Mouse (Mus musculus): ENCODE measurements around the gene Tdrkh.

Gene Tdrkh

GRCm38 (mm10) chr3:94391001-94391400 lies 22.1 kb upstream of the Tdrkh start:
- DNase-seq, result no peak

- no peak for DNase-seq
These were observed 20.9 kb upstream of the Tdrkh start for GRCm38 (mm10) chr3:94392128-94392527.

- no peak for DNase-seq
These were observed 20.0 kb upstream of the Tdrkh start for GRCm38 (mm10) chr3:94393049-94393448.

- DNase-seq, result no peak
These were observed 16.7 kb upstream of the Tdrkh start for GRCm38 (mm10) chr3:94396336-94396735.

- no peak for DNase-seq
These were observed 16.2 kb upstream of the Tdrkh start for GRCm38 (mm10) chr3:94396851-94397250.

GRCm38 (mm10) chr3:94398217-94398616 lies 14.9 kb upstream of the Tdrkh start, which contains the start of gene Lingo4:
TSS of gene Lingo4 (plus strand) at chr3:94398517.
- no peak for DNase-seq

GRCm38 (mm10) chr3:94398943-94399481 lies 14.1 kb upstream of the Tdrkh start:
- DNase-seq, result no peak

DNA sequence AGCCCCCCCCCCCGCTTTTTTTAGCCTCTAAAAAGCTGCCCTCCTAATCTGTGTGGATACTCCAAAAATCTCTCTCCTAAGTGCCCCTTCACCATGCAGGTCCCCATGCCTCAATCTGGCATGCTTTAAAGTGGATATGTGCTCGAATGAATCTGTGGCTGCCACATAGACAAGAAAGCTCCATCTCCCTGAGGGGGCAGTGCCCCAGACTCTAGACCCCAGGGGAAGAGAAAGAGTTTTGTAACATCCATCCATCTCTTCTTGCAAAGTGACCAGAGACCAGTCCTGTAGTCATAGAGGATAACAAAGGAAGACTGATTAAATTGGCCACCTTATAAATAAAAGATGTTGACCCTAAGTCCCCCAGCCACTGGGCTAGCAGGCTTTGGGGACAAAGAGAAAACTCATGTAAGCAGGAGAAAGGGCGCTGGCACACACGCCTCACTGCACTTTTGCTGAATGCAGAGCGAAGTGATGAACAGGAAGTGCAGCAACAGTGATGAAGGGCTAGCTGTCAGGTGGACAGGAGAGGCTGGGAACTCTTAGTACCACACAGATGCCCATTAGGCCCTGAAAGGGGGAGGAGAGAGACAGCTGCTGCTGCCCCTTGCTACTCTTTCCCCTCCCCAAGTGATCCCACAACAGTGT lies 13.3 kb upstream of the Tdrkh start:
- no peak for DNase-seq

- no peak for DNase-seq
These were observed 10.6 kb upstream of the Tdrkh start for GRCm38 (mm10) chr3:94402451-94402850.

GRCm38 (mm10) chr3:94404366-94405054 lies 8.6 kb upstream of the Tdrkh start:
- DNase-seq, result no peak

GRCm38 (mm10) chr3:94405561-94405960 lies 7.5 kb upstream of the Tdrkh start:
- DNase-seq, result peak; percentile 80

- DNase-seq, result no peak
These were observed 543 bp upstream of the Tdrkh start for GRCm38 (mm10) chr3:94412530-94412929.

DNA sequence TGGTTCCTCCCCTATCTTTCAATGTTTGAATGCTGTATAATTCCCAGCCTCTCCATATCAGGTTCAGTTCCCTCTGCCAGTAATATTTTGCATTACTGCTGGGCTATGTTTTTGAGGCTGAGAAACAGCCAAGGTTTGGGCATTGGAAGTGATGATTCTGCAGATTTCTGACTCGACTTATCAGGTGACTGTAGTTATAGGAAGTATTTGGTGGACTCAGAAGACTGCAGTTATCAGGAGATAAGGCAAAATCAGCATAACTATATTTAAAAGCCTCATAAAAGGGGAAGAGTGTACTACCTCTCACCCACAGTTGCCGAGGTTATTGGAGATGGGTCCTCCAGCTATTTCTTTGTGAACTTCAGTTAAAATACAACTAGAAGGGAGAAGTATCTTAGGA lies 17.9 kb downstream of the Tdrkh start:
- no peak for DNase-seq

- DNase-seq, result no peak
These were observed 21.2 kb downstream of the Tdrkh start for GRCm38 (mm10) chr3:94434305-94434704.

- no peak for DNase-seq
These were observed 23.3 kb downstream of the Tdrkh start for GRCm38 (mm10) chr3:94436420-94436819.

- DNase-seq, result peak; percentile 39
These were observed 28.1 kb downstream of the Tdrkh start for GRCm38 (mm10) chr3:94441182-94441581.

GRCm38 (mm10) chr3:94442951-94443596 lies 30.0 kb downstream of the Tdrkh start, which contains the start of gene Mrpl9:
TSS of gene Mrpl9 (plus strand) at chr3:94443318.
- DNase-seq, result peak; percentile 95

- no peak for DNase-seq
These were observed 30.5 kb downstream of the Tdrkh start, which contains the start of gene Oaz3 for GRCm38 (mm10) chr3:94443597-94443964. TSS of gene Oaz3 (minus strand) at chr3:94443915.

- DNase-seq, result no peak
These were observed 36.3 kb downstream of the Tdrkh start for GRCm38 (mm10) chr3:94449377-94449776.

- DNase-seq, result peak; percentile 93
These were observed 43.5 kb downstream of the Tdrkh start for GRCm38 (mm10) chr3:94456529-94457000.

GRCm38 (mm10) chr3:94457055-94457454 lies 44.0 kb downstream of the Tdrkh start:
- DNase-seq, result no peak

GRCm38 (mm10) chr3:94459834-94460233 lies 46.8 kb downstream of the Tdrkh start:
- DNase-seq, result no peak

- peak; percentile 84 for DNase-seq
These were observed 51.0 kb downstream of the Tdrkh start for GRCm38 (mm10) chr3:94463926-94464578.

All from lung, postnatal 36 days (tissue).